Mouse (Mus musculus) adrenal gland (tissue): ENCODE measurements around the gene Gm49711.

Experiments
- intact Hi-C: fragments of 180-260 bp; cut with DNase I; formaldehyde crosslinking; loops from one replicate; pipeline ENCODE4 v1.15.1; 2025
- long read RNA-seq, 2 experiments: library from polyadenylated mRNA; unstranded; transcript quantifications; one replicate each; pipeline ENCODE4 v2.0.0; 2020; ENCODE audit warnings: borderline replicate concordance in 1 of 2; ENCODE audit not compliant: insufficient replicate concordance in 1 of 2

Gm49711 gene
- long read RNA-seq, experiment 1, partial matches to known transcripts, result 0 of 6 reads
- long read RNA-seq, experiment 1, other reads (novel, unspliced or antisense), result 6 of 6 reads
- long read RNA-seq, experiment 2, partial matches to known transcripts, result 0 of 2 reads
- long read RNA-seq, experiment 2, other reads (novel, unspliced or antisense), result 2 of 2 reads

- intact Hi-C loops, result loop anchor here (5.0 kb wide), 2 partner anchors 121 to 229 kb away; no protein-coding TSS in a partner anchor
Measured at GRCm38 (mm10) chr16:92057852-92058643, at the start of gene Gm49711, which contains the start of the genes Mrps6 and Slc5a3. Gm49711 (plus strand) TSS chr16:92058316. Mrps6 (plus strand) TSS chr16:92058270. Slc5a3 (plus strand) TSS chr16:92058322.

GRCm38 (mm10) chr16:92009586-92009985 is 48.5 kb upstream of the Gm49711 start:
- intact Hi-C loops, result no loop called here

- intact Hi-C loops, result no loop called here
Measured at GRCm38 (mm10) chr16:92016792-92017191, 41.3 kb upstream of the Gm49711 start.

DNA sequence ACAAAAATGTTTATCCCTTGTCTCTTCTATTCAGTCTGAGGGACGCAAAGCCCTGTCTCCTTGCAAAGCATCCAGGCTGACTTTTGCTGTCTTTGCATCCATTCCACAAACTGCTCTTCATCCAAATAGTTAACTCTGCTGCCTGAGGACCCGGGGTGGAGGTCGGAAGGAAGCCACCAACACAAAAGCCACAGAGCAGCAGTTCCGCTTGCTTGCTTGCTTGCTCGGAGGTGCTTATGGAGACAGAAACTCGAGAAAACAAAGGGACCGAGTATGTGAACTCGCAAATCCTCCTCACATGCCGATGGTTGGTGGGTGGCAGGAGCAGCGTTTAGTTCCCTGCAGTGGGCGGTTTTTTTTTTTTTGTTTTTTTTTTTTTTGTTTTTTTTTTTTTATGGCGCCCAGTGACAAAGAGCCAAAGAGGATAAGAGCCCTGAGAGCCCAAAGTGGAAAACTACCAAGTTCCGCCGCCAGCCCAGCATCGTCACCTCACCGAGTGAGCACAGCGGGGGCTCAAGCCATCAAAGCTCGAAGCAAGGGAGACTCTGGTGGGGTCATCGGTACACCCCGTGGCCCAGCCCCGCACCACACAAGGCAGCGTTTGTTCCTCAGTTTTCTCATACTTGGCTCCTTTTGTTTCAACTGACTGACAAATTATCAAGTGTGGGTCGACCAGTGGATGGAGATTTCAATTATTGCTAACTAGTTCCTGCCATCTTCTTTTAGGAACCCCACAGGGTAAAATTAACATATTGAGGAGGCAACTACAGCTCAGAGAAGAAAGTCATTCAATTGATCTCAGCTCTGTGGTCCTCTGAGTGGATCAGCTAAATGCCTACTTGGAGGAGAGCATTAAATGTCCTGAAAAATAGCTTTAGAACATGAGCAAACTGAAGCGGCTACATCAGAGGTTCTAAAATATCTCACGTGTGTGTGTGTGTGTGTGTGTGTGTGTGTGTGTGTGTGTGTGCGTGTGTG is 38.7 kb upstream of the Gm49711 start:
- intact Hi-C loops, result no loop called here

- intact Hi-C loops, result no loop called here
Measured at GRCm38 (mm10) chr16:92021656-92022400, 36.3 kb upstream of the Gm49711 start.

DNA sequence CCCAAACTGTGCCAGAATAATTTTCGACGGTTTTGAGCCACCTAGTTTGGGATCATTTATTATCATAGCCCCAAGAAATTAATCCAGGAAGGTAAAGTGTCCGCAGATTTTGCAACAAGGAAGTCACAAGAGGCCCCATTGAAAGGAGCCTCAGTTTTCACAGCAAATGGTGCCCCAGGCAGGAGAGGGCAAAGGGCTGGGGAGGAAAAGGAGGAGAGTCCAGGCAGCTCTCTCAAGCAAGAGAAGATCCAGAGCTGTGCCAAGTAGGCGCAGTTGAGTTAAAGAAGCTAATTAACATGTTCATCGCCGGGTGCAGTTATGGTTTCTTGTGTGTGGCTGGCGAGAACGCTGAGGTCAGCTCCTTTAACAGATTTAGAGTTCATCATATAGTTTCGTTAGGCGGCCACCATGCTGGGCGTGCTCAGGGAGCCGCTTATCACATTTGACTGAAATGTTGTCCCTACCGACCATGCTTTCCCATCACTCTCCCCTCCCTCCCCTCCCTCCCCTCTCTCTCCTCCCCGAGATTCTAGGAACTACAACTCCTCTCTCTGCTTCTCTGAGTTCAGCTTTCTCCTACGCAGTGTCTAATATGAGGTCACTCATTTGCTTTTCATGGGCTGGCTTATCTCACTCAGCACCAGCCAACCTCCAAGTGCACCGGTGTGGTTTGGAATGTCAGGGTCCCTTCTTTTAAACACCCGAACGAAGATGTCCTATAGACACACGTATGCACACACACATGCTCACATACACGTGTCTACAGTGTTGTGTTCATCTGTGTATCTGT is 35.4 kb upstream of the Gm49711 start:
- intact Hi-C loops, result no loop called here

DNA sequence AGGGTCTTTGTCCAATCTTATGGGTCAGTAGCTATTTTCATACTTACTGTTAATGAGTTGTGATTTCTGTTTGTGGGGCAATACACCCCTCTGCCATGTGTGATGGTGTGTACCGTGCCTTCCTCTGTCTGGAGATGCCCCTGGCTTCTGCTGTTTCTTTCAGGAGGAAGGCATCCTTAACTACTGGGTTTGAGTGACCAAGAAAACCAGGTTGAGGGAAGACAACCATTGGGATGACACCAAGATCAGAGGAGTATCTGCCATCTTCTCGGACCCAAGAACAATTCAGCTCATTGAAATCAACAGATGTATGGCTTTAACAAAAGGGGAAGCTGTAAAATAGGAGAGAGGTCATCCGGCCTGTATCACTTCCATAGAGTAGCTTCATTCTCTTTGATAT is 24.8 kb upstream of the Gm49711 start:
- intact Hi-C loops, result no loop called here

DNA sequence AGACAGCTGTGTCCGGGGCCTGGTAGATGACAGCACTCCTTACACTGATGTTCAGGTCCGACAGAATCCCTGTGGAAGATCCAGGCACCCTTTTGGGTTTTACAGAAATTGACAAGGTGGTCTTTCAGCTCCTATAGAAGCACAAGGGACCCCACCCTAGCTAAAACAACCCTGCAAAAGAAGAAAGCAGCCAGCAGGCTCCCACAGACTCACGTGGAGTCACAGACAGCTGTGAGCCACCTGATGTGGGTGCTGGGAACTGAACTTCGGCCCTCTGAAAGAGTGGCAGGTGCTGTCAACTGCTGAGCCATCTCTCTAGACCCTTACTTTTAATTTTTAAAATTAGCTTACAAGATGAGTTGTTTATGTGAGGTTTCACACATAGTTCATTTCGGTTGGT is 23.4 kb upstream of the Gm49711 start:
- intact Hi-C loops, result no loop called here

DNA sequence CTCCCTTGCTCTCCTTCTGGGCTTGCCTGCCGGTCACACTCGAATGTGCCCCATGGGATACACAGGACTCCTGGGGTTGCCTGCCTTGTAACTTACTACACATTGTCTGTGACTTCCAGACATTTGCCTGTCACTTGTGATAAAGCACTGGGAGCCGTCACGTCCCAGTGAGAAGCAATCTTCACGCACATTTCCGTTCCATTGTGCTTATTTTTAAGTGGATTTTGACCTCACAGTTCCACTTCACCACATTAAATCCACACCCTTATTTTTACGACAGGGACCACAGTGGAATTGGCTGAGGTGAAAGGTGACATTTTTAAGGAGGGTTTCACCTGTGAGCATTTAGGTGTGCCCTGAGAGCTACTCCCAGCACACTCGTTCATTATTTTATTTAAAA is 21.4 kb upstream of the Gm49711 start:
- intact Hi-C loops, result no loop called here

- intact Hi-C loops, result no loop called here
Measured at GRCm38 (mm10) chr16:92037891-92038607, 20.1 kb upstream of the Gm49711 start.

DNA sequence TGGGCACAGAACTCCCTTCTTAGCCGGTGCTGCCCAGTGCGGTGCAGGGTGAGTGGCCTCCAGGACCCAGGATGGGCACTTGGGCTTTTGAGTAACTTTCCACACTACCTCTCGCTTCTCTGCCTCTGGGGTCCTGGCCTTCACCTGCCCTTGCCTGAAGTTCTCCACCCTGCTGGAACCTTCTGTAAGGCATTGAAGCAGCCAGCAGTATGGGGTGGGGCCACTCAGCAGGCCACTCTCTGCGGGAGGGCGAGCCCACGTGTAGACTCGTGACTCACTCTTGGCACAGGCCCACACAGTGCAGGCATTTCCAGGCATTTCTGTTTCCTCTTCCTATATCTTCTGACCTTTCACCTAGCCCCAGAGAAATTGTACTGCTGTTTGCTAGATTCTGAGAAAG is 18.7 kb upstream of the Gm49711 start:
- intact Hi-C loops, result no loop called here

- intact Hi-C loops, result no loop called here
Measured at GRCm38 (mm10) chr16:92039966-92040365, 18.1 kb upstream of the Gm49711 start.

GRCm38 (mm10) chr16:92051777-92052310 is 6.3 kb upstream of the Gm49711 start:
- intact Hi-C loops, result no loop called here

DNA sequence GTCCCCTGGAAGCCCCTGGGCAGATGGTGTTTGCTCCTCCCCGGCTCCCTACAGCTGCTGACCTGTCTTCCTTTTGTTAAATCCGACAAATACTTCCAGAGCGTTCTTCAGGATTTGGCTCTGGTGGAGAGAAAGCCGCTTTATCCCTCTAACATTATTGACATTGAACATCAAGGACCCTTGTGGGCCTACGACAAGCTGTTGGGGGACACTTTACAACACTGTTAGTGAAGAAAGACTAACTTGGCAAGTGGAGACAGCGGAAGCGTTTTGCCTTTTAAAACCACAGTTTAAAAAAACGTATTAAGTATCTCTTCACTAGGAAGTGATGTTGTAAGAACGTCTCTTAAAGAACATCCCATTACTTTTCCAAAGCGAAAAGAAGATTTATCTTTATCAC is 5.5 kb upstream of the Gm49711 start:
- intact Hi-C loops, result no loop called here

DNA sequence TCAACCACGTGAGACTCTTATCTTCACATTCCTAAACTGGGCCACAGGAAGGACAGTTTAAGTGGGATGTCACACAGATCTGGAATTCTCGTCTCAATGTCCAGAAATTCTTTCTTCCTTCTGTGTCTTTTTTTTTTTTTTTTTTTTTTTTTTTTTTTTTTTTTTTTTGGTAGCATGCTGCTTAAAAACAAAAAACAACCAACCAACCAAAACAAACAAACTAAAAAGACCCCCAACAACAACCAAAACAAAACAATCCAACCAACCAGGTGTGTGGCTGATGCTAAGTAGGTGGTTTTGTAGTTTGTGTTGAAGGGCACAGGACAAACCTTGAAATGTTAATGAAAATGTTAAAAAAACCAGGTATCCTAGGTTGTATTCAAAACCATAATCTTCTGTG is 1.4 kb upstream of the Gm49711 start:
- intact Hi-C loops, result loop anchor here (5.0 kb wide), 2 partner anchors 119 to 231 kb away; no protein-coding TSS in a partner anchor

DNA sequence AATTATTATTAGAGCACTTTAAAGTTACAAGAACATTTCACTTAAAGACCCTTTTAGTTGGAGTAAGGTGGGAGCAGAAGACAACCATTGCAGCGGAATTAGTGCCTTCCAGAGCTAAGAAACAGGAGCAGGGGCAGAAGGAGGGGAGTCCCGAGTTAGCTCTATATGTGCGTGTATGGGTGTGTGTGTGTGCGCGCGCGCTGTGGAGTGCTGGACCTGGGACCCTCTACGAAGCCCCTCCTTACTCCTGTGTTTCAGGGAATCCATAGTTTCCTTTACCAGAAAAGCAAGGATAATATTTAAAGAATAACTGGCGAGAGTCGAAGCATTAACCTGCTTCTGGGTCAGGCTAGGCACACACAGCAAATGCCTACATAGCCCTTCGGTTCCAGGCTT is 662 bp upstream of the Gm49711 start:
- intact Hi-C loops, result loop anchor here (5.0 kb wide), 2 partner anchors 120 to 230 kb away; no protein-coding TSS in a partner anchor

GRCm38 (mm10) chr16:92058644-92059620 is 816 bp downstream of the Gm49711 start:
- intact Hi-C loops, result loop anchor here (5.0 kb wide), 2 partner anchors 122 to 228 kb away; no protein-coding TSS in a partner anchor

- intact Hi-C loops, result no loop called here
Measured at GRCm38 (mm10) chr16:92060213-92060612, 2.1 kb downstream of the Gm49711 start.
